Mouse (Mus musculus) forelimb bud, embryonic 11.5 days (tissue): Measurements from ENCODE around the gene Slc25a45.

ENCODE experiments used
- DNase-seq: peaks from one replicate; pipeline ENCODE4 v3.0.0-alpha.2; 2012; ENCODE audit warnings: low read depth, low spot score

The Slc25a45 gene

DNA sequence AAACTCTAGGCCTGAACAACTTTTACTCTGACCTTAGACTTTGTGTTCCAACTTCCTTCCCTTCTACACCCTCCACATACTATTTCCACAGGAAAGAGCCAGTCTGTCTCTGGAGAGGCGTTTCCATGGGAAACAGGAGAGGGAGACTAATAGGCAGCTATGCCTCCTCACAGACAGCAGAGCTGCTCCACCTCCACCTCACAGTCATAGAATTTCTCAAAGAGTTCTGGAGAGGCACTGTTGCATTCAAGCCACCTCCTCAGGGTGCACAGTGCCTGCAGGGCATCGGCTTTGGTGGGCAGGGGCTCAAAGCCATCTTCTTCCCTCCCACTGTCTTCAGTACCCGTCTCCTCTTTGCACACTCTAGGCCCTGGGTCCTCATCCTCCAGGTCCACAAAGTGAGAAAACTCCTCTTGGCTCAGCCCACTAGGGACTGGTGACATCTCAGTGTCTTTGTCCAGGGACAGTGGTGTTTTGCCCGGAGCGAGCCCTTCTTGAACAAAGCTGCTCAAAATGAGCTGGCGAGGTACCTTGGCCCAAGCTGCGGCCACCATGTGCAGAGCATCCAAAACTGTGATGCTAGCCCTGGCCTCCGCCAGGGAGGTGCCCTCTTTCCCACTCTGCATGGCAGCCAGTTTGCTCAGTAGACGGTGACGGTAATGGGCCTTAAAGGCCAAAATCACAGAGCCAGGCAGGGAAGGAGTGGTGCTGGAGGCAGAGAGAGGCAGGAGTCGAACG lies 14.1 kb downstream of the Slc25a45 start:
- DNase-seq, result no peak

DNA sequence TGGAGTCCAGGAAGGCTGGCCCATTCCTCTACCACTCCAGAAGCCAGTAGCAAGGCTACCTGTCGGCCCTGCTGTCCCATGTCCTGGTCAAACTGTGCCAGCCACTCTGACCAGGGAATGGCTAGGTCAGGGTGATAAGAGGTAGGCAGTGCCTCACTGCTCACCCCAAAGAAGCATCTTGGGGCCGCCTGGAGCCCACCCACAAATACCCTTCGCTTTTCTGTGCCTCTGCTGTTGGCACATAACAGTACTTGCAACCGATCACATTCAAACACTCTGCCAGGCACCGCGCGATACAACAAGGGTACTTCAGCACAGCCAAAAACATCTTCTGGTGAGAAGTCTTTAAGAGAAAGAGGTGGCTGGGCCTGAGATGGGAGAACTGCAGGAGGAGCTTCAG lies 14.7 kb downstream of the Slc25a45 start:
- no peak for DNase-seq

DNA sequence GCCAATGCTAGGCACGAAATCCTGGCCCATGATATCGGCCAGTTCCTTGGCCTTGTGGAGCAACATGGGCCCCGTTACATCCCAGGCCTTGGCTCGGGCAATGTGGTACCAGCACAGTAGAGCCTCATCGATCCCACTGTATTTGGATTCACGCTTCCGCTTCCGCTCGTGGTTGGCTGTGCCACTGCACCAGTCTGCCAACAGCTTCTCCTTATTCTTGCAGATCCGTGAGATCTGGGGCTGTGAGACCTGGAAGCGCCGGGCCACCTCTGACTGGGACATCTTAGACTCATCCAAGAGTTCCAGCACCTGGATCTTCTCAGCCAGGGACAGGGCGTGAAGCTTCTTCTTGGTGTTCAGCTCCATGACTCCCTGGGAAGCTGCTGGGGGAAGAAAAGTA lies 15.1 kb downstream of the Slc25a45 start:
- no peak for DNase-seq

DNA sequence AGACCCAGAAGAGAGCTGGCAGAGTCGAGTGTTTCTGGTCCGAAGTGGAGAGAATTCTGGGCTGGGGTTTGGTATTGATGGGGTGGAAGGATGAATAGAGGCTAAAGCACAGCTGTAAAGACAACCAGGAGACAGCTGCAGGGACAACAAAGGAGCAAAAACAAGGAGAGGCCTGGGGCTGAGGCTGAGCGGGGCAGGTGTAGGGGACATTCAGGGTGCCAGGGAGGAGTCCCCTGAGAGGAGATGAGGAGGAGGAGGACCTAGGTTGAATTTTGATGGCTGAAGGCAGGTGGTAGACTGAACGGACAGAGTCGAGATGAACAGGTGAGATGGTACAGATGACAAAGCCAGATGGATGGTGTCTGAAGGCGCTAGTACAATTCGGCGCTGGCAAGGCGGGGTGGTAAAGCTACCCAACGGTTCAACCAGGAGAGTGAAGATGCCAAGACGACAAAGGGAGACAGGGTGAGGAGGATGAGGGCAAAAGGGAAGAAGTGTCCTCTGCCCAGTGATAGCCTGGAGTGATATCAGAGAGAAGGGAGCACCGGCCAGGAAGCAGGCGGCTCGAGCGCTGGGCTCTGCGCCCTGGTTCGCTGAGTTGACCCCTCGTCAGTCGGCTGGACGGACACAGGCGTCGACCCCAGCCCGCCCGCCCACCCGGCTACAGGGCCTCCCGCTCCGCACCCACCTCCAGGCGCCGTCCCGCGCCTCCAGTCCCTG lies 15.8 kb downstream of the Slc25a45 start:
- DNase-seq, result no peak

DNA sequence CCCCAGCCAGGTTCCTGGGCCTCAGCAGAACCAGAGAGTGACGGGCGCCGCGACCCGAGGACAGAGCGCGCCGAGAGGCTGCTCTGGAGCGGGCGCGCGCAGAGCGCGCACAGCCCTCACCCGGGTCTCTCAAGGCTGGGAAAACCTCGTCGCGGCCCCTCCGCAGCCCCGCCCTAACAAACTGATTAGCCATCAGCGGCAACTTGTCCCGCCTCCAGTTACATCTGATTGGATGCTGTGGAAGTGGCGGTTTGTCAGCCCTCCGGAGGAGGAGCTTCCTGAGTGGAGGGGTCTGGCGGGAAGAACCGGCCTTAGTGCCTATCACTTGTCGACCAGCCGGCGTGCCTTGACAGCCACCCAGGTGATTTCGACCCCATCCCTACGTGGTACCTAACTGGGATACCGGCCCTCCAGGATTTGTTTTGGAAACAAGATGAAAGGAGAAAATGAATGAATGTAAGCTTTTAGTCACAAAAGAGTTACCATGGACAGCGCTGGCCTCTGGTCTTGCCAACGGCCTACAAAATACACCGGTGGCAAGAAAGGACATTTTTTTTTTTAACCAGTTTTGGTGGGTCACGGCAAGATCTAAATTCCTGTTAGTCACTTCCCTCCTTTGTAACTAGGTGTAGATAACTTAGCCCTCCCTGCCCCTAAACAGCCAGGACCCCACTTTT lies 16.5 kb downstream of the Slc25a45 start, which contains the start of gene Tigd3:
Gene Tigd3, minus strand, starts transcription at position 148 of the 677 bp plus-strand sequence.
- DNase-seq, result peak; percentile 96

DNA sequence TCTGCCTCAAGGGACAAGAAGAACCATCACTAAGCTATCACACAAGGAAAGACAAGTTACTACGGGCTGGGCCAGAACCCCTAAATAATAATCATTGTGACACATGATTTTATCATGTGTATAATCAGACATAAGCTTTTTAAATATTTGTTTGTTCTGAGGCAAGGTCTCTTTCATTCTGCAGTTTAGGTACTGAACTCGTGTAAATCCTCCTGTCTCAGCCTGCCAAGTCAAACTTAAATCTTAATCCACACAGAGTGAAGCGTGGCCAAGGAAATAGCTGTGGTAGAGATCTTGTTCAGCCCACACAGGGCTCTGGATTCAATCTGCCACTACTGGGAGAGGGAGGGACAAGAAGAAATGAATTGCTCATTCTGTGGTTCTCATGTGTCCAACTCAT lies 29.7 kb downstream of the Slc25a45 start:
- DNase-seq, result no peak

DNA sequence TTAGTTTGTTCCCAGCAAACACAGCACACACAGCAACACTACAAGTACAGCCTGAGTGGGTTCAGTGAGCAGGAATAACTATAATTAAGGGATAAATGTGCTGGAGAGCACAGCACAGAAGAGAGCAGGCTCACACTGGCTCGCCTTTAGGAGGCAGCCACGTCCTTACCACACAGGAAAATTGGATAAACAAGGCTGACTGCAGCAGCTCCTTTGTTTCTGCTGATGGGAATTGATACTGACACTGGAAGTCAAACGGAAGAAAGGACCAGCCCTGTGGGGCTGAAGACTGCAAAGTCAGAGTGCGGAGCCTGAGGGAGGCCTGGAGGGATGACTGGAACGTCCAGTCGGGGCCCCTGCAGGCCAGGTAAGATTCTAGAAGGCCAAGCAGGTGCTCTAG lies 32.6 kb downstream of the Slc25a45 start:
- no peak for DNase-seq

- DNase-seq, result no peak
Observed at GRCm38 (mm10) chr19:5911430-5912102, 34.0 kb downstream of the Slc25a45 start.

DNA sequence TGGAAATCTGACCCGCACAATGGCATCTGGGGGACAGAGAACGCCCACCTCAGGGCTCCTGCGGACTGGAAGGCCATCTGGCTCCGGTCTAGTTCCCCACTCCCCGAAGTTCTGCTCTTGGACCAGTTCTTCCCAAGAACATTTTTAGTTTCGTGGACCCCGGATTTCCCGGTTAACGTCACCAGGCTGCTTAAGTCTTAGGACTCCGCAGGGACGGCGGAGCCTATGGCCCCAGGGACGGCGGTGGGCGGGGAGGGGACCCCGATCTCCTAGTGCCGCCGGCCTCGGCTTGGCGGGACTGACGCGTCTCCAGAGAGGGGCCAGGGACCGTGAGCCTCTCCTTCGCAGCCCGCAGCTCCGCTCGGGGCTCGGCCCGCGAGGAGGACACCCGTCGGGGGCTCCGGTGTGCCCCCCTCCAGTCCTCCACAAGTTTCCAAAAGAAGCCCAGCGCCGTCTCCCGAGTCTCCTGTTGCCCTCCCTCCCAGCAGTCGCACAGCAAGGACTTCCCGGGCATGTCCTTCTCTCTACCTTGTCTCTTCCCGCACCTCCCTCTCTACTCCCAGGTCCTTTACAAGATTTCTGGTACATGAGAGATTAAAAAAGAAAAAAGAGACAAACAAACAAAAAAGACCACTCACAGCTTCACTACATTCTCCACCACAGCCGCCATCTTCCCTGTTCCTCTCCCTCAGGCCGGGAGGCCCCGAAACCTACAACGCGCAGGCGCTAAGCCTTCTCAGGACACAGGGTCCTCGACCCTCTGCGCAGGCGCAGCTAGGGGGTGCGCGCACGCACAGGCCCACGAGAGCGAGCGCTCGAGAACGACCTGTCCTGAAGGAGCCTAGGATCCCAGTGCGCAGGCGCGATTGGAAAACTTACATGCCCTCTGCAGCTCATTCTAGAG lies 34.7 kb downstream of the Slc25a45 start:
- peak; percentile 100 for DNase-seq

DNA sequence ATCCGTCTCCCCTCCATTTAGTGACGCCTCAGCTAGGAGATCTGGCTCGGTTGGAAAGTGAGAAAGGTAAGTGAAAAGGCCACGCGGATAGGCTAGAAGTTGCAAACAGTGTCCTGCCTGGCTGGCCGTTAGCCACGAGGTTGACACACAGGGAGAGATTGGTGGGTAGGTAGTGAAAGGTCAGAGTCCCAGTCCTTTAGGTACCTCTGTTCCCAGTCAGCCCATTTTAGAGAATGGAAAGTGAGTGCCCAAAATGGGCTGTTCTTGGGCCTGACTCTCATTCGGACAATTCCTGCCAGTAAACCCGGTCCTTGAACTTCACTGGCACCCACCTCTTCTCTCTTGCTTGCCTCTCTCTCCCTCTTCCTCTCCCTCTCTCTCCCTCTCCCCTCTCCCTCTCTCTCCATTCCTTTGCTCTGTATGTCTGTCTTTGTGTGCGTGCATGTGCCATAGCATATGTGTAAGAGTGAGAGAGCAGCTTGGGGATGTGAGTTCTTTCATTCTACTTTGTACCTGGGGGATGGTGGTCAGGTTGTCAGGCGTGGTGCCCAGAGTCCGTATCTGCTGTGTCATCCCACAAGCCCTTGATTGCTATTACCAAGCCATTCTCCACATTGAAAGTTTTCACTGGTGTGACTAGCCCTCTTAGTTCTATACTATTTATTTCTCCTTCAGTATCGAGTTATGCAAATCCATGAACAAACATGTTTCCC lies 35.6 kb downstream of the Slc25a45 start, which contains the start of gene Dpf2:
Gene Dpf2, minus strand, starts transcription at position 4 of the 713 bp plus-strand sequence.
- DNase-seq, result no peak

DNA sequence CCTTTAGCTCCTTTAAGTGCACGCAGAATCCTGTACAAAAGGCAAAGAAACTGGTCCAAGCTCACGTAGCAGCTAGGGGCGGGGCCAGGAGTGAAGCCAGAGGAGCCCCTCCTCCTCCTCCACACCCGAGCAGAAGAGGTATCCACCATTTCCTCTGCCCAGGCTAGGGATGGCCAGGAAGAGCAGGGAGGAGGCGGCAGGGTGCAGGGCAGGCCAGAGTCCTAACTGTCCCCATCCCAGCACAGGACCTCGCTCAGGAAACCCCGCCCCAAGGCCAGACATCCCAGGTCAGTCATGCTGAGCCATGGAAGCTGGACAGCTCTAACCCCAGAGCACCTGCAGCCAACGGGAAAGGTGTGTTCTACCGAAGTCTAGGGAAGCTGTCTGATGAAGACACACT lies 44.1 kb downstream of the Slc25a45 start:
- DNase-seq, result no peak

DNA sequence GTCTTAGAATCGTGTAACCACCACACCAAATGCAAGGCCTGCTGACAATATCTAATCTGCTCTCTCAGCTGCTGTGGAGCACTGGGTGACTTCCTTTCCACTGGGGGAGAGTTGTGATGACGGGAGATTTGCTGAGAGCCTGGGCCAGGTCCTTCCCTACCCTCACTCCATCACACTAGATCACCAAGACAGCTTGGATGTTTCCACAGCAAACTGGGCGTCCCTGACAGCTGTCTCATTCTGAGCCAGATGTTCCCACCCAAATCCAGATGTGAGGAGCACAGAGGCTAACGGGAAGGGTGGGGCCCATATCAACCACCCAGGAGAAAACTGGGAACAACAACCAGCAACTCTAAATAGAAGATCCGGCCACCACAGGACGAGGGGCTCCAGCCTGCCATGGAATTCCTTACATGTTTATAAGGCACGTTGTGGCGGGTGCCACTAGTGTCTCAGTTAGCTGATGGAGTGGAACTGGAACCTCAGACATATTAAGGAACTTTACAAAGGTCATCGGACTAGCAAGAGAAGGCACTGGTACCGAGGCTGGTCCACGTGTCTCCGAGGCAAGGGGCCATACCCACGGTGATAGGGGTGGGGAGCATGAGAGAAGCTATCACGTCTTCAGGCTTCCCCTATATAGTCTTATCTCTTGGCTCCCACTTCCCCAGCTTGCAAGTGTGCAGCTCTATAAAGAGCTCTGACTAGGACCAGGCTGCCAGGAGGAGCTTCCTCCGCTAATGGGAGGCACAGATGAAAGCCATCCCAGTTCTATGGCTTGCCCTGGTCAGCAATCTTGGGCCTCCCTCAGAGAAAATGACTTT lies 44.7 kb downstream of the Slc25a45 start:
- DNase-seq, result no peak

DNA sequence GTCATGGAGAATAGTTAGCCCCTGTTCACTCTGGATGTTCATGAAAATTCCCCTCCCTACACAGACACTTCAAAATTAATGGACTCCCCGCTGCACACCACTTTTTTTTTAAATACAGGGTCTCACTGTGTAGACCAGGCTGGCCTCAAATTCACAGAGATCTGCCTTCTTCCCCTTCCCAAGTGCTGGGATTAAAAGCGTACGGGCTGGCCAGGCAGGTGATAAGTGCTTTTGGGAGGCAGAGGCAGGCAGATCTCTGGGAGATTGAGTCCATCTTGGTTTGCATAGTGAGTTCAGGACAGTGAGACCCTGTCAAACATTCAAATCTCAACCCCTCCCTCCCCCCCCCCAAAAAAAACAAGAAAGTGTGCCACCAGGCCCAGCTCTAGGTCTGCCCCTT lies 45.4 kb downstream of the Slc25a45 start:
- DNase-seq, result no peak

GRCm38 (mm10) chr19:5923990-5924712 lies 46.5 kb downstream of the Slc25a45 start:
- peak; percentile 88 for DNase-seq

GRCm38 (mm10) chr19:5924713-5925093 lies 47.1 kb downstream of the Slc25a45 start, which contains the start of gene Cdc42ep2:
TSS of gene Cdc42ep2 (minus strand) at chr19:5924816.
- peak; percentile 91 for DNase-seq

DNA sequence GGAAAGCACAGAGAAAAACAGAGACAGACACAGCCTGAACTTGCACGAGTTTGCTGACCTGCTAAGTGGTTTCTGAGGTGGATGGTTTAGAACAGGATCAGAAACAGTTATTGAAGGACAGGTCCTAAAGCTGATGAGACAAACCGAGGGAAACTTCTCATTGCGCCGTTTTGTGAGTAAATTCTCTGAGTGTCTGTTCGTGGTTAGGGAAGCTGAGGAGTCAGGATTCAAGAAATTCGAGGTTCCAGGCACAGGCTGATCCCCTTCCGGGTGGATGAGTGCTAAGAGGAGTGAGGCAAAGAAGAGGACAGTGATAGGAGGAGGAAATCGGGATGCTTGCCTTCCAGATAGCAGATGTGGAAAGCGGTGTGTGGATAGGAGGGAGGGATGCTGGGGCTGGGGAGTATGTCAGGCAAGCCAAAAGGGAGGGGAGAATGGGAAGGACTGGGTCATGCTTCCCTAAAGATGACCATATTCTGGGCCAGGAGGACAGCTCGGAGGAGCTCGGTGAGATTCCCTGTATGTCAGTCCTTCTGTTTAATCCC lies 47.8 kb downstream of the Slc25a45 start:
- no peak for DNase-seq

GRCm38 (mm10) chr19:5927026-5927425 lies 49.4 kb downstream of the Slc25a45 start:
- no peak for DNase-seq

DNA sequence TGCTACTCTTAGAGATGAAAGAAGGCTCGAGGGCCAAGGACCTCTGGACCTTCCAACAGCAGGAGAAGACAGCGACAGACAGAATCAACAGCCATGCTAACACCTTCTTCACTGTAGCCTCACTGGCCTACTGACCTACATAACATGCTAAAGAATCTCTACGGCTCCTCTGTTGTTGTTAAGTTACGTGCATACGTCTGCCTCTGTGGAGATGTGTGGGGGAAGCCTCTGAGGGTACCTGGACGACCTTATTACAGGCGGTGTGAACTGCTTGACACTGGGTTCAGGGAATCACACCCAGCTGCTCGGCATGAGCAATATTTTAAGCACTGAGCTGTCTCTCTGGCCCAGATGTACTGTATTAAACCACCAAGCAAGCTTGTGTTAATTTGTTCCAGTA lies 49.9 kb downstream of the Slc25a45 start:
- DNase-seq, result no peak
